Mouse (Mus musculus) liver, postnatal 0 days (tissue): ENCODE measurements around the gene Kifc3. TPM values are rescaled to one million over a fixed set of nuclear protein-coding genes. Genes with fewer than 3 reads are reported as not detected.

ENCODE experiments used
- ATAC-seq: fragments of 200-750 bp; cut with Nextera tagmentation; 2 replicates; pipeline ENCODE4 v1.8.0; 2017; ENCODE audit warnings: mild to moderate bottlenecking, moderate library complexity
- DNase-seq: peaks from one replicate; pipeline ENCODE4 v3.0.0-alpha.2; 2016
- H3K27ac ChIP-seq: fragments of 300-500 bp; sonication (generic); 2 replicates; pipeline ENCODE4 v1.5.1; 2014; ENCODE audit warnings: antibody characterized with exemption, moderate library complexity, mild to moderate bottlenecking, low read depth
- H3K27me3 ChIP-seq: fragments of 300-500 bp; sonication (generic); 2 replicates; pipeline ENCODE4 v1.6.1; 2014; ENCODE audit warnings: low read length, control low read depth, mixed read lengths; ENCODE audit not compliant: insufficient read depth
- H3K36me3 ChIP-seq: fragments of 300-500 bp; sonication (generic); replicated peaks from 2 replicates; pipeline ENCODE4 v1.6.1; 2014; ENCODE audit warnings: mild to moderate bottlenecking, control low read depth, low read length, moderate library complexity, mixed read lengths; ENCODE audit not compliant: insufficient read depth
- H3K4me1 ChIP-seq: fragments of 300-500 bp; sonication (generic); 2 replicates; pipeline ENCODE4 v1.6.1; 2014; ENCODE audit warnings: antibody characterized with exemption, mild to moderate bottlenecking, control low read depth; ENCODE audit not compliant: insufficient read depth
- H3K4me2 ChIP-seq: fragments of 300-500 bp; sonication (generic); 2 replicates; pipeline ENCODE4 v1.6.1; 2014; ENCODE audit warnings: low read depth, mild to moderate bottlenecking, low read length, moderate library complexity, mixed read lengths
- H3K4me3 ChIP-seq: fragments of 300-500 bp; sonication (generic); 2 replicates; pipeline ENCODE4 v1.5.1; 2014; ENCODE audit warnings: low read depth, low read length
- H3K9ac ChIP-seq: fragments of 300-500 bp; sonication (generic); replicated peaks from 2 replicates; pipeline ENCODE4 v1.6.1; 2014; ENCODE audit warnings: mild to moderate bottlenecking, moderate library complexity
- H3K9me3 ChIP-seq: fragments of 300-500 bp; sonication (generic); 2 replicates; pipeline ENCODE4 v1.6.1; 2016; ENCODE audit warnings: mild to moderate bottlenecking, control low read depth, low read length, mixed read lengths
- CTCF ChIP-seq: sonication (generic); IDR thresholded peaks from 2 replicates; pipeline ENCODE4 v1.5.1; 2016; ENCODE audit warnings: antibody characterized with exemption, low read depth
- EP300 ChIP-seq: IDR thresholded peaks from 2 replicates; pipeline ENCODE4 v1.6.1; 2016; ENCODE audit warnings: antibody characterized with exemption, low read depth, mild to moderate bottlenecking
- WGBS: fragments of 180-500 bp; shearing (Covaris S2); extraction: QIAGEN DNeasy Blood & Tissue Kit; methylation state at CpG from one replicate; pipeline ENCODE4 v1.1.7; 2014; ENCODE audit not compliant: insufficient replicate concordance; 5-methylcytosine and 5-hydroxymethylcytosine counted together
- polyA plus RNA-seq: library from polyadenylated mRNA; unstranded; fragments of >200 nt; fragmentation: Nextera tagmentation; extraction: Ambion mirVana; gene quantifications from 2 replicates; pipeline ENCODE4 v1.2.1, GENCODE M21; 2015

Gene Kifc3
- polyA plus RNA-seq, 1 experiment from 2014 or later, result 5.4 TPM

DNA sequence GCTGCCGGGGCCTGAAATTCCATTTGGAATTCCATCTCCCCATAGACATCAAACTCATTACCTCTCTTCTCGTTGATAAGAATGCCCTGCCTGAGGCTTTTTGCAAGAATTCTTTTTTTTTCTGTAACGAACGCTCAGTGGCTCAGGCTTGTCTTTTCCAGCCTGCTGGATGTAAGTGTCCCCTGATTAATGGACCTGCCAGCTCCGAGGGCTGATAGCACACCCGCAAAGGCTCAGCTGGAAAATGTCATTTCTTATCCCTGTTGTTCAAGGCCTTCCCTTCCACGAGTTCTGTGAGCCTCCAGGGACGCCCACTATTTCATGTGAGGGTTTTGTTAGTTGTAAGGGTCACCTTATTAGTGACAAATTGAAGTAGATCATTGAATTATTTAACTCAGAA is 3.3 kb upstream of the Kifc3 start:
- Histone ChIP-seq H3K4me1 (no peaks in the 10 kb centered on the region), H3K4me2 (no peak overlapping the region), H3K27me3 (no peaks in the 10 kb centered on the region), H3K9me3 (no peaks in the 10 kb centered on the region), H3K9ac (no peak overlapping the region), H3K4me3 (no peak overlapping the region), H3K27ac (no peak overlapping the region), H3K36me3 (no peaks in the 10 kb centered on the region)
- ATAC-seq (no peak), DNase-seq (no peak)
- 52% methylated on average over 8 of the region's 8 CpGs for WGBS
- TF ChIP-seq EP300 (no peak), CTCF (no peak)

DNA sequence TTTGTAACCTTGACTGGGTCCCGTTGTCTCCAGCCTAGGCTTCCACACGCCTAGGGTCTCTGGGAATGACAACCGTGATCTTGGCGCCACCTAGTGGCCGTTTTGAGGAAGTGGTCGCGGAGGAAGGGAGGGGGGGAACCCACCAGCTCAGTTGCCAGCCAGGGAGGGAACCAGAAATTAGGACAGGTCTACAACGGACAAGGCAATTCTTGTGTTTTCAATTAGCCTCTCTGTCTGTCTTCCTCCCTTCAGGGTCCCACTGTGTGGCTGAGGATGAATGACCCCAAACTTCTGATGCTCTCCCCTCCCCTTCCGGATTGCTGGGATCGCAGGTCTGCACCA is 1.4 kb upstream of the Kifc3 start:
- Histone ChIP-seq H3K9me3 (no peaks in the 10 kb centered on the region), H3K4me2 (no peak overlapping the region), H3K4me3 (no peak overlapping the region), H3K36me3 (no peaks in the 10 kb centered on the region), H3K27ac (no peak overlapping the region), H3K4me1 (no peaks in the 10 kb centered on the region), H3K9ac (no peak overlapping the region), H3K27me3 (no peaks in the 10 kb centered on the region)
- TF ChIP-seq EP300, result no peak
- peak; percentile 94 for TF ChIP-seq CTCF
- 18% methylated on average over 10 of the region's 10 CpGs for WGBS
- DNase-seq, result peak; percentile 76
- peak; percentile 56 for ATAC-seq

DNA sequence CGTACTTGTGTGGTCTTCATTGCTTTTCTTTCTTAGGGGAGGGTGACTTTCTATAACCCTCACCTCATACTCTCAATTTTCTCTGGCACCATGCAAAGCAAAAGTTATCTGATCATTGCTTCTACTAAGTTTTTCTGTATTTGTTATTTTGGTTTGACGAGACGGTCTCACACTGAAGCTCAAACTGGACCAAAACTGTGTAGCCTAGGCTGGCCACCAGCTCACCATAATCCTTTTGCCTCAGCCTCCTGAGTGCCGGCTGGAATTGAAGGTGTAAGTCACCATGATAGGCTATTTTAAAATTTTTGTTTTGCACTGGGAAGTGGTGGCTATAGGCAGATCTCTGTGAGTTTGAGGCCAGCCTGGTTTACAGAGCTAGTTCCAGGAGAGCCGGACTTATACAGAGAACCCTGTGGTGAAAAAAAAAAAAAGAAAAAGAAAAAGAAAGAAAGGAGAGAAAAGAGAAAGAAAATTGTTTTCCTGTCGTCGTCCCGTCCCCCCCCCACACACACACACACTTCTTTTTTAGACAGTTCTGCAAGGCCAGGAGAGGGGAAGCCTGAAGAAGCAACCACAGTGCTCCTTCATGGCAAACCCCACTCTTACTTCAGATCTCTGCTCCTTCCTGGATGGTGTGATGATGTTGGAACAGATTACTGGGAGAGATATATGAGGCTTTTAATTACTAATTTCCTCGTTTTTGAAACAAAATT is 870 bp upstream of the Kifc3 start:
- Histone ChIP-seq H3K9me3 (no peaks in the 10 kb centered on the region), H3K4me3 (no peak overlapping the region), H3K27ac (no peak overlapping the region), H3K4me2 (no peak overlapping the region), H3K9ac (no peak overlapping the region), H3K4me1 (no peaks in the 10 kb centered on the region), H3K27me3 (no peaks in the 10 kb centered on the region), H3K36me3 (no peaks in the 10 kb centered on the region)
- ATAC-seq (no peak), DNase-seq (no peak)
- TF ChIP-seq EP300 (no peak), CTCF (no peak)
- 43% methylated on average over 9 of the region's 9 CpGs for WGBS

GRCm38 (mm10) chr8:95202056-95202570 is 499 bp downstream of the Kifc3 start:
- WGBS, result 68% methylated on average over 8 of the region's 8 CpGs
- no peaks in the 10 kb centered on the region for H3K36me3 ChIP-seq
- H3K9me3 ChIP-seq, result no peaks in the 10 kb centered on the region
- H3K27ac ChIP-seq, result no peak overlapping the region
- ATAC-seq (no peak), DNase-seq (no peak)
- TF ChIP-seq EP300, result no peak
- no peak for TF ChIP-seq CTCF
- no peak overlapping the region for H3K9ac ChIP-seq
- no peaks in the 10 kb centered on the region for H3K27me3 ChIP-seq
- no peak overlapping the region for H3K4me3 ChIP-seq
- no peaks in the 10 kb centered on the region for H3K4me1 ChIP-seq
- no peak overlapping the region for H3K4me2 ChIP-seq

GRCm38 (mm10) chr8:95201491-95201890 is 1.1 kb downstream of the Kifc3 start:
- H3K27me3 ChIP-seq, result no peaks in the 10 kb centered on the region
- H3K36me3 ChIP-seq, result no peaks in the 10 kb centered on the region
- no peak overlapping the region for H3K27ac ChIP-seq
- no peak overlapping the region for H3K4me2 ChIP-seq
- H3K4me1 ChIP-seq, result no peaks in the 10 kb centered on the region
- no peak overlapping the region for H3K4me3 ChIP-seq
- H3K9ac ChIP-seq, result no peak overlapping the region
- 61% methylated on average over 7 of the region's 7 CpGs for whole genome bisulfite sequencing
- DNase-seq, result no peak
- no peaks in the 10 kb centered on the region for H3K9me3 ChIP-seq
- ATAC-seq, result no peak
- no peak for TF ChIP-seq EP300
- no peak for TF ChIP-seq CTCF

DNA sequence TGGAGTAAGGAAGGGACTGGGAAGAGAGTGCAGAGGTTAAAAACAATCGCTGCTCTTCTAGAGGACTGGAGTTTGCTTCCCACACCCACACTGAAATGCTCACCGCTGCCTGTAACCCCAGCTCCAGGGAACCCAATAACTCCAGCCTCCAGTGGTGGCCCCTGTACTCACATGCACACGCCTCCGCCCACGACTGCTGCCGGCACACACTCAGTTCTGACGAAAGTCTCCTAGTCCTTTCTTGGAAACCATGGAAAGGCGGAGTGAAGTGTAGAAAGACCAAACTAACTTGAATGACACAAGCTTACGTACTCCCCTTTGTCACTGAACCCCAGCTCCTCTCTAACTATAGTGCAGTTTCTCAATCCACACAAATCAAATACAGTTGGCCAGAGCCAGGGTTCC is 2.6 kb downstream of the Kifc3 start:
- H3K9ac ChIP-seq, result no peak overlapping the region
- H3K4me1 ChIP-seq, result no peaks in the 10 kb centered on the region
- H3K9me3 ChIP-seq, result no peaks in the 10 kb centered on the region
- ATAC-seq (peak; percentile 50; the same call in 1 of the 2 replicates), DNase-seq (no peak)
- no peaks in the 10 kb centered on the region for H3K27me3 ChIP-seq
- no peak overlapping the region for H3K27ac ChIP-seq
- H3K4me2 ChIP-seq, result 0 out of 2 replicates have a peak overlapping the region, but pooled peaks have one; percentile 30
- H3K36me3 ChIP-seq, result no peaks in the 10 kb centered on the region
- H3K4me3 ChIP-seq, result no peak overlapping the region
- 65% methylated on average over 9 of the region's 9 CpGs for WGBS
- TF ChIP-seq CTCF (no peak), EP300 (no peak)

GRCm38 (mm10) chr8:95195728-95196127 is 6.9 kb downstream of the Kifc3 start:
- Histone ChIP-seq H3K4me3 (no peak overlapping the region), H3K4me1 (no peaks in the 10 kb centered on the region), H3K9ac (no peak overlapping the region), H3K27ac (no peak overlapping the region), H3K36me3 (no peaks in the 10 kb centered on the region), H3K4me2 (no peak overlapping the region), H3K9me3 (no peaks in the 10 kb centered on the region), H3K27me3 (no peaks in the 10 kb centered on the region)
- WGBS, result 61% methylated on average over 11 of the region's 11 CpGs
- ATAC-seq (no peak), DNase-seq (no peak)
- TF ChIP-seq CTCF (no peak), EP300 (no peak)
